Mouse (Mus musculus): Measurements from ENCODE around the gene Krtap1-3. TPM values are rescaled to one million over a fixed set of nuclear protein-coding genes. Genes with fewer than 3 reads are reported as not detected.
"Not testable (repeated sequence)": the region's sequence is repeated elsewhere in the genome, so short reads cannot be mapped to it uniquely, and the experiment has no call there.

Gene Krtap1-3
- polyA plus RNA-seq, 1 experiment from 2014 or later: not detected

DNA sequence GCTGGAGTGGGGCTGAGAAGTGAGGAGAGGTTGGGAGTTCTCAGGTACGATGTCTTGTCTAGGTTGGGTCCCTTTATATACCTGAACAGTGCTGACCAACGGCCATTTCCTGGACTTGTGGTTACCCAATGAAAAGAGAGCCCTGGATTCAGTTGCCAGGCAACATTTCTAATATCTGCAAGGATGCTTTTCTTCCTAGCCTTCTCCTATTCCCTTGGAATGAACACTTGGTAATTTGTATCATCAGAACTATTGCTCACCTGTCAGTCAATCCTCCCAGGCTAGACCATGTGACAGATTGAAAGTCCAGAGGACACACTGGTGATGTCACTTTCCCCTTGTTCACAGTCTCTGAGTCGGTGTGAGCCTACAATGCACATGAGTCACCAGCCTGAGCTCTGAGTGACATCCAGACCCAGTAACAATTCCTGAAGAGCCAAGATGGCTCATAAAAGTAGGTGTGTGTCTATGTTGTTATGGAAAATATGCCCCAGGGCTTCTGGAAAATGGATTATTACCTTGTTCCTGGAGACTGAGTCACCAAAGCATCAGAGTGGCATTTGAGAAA, 23.7 kb upstream of the Krtap1-3 start, which contains the start of gene Krtap2-4:
Gene Krtap2-4 (minus strand): TSS at position 51 of the 568 bp plus-strand sequence.
- no peaks in the 10 kb centered on the region for H3K4me1 ChIP-seq (ENCODE audit: control insufficient read depth, insufficient read depth, low read length)
- whole genome bisulfite sequencing: 76% methylated on average over 3 of the region's 3 CpGs
- H3K9ac ChIP-seq (replicated peaks; ENCODE audit: low read length): no peak within 1 kb of the TSS
- H3K36me3 ChIP-seq (replicated peaks; ENCODE audit: control insufficient read depth, insufficient read depth, low read depth, low read length): no peaks in the 10 kb centered on the region
- no peaks in the 10 kb centered on the region for H3K27me3 ChIP-seq (ENCODE audit: control insufficient read depth, insufficient read depth, low read length)
- no peak for ATAC-seq (replicated peaks; ENCODE audit: insufficient number of reproducible peaks, low FRiP score, low TSS enrichment, low read depth)
- no peak for DNase-seq (ENCODE audit: low spot score)
- no peaks in the 10 kb centered on the region for H3K9me3 ChIP-seq (replicated peaks; ENCODE audit: control insufficient read depth, low read length)
- H3K27ac ChIP-seq (replicated peaks; ENCODE audit: low read depth, low read length): no peak within 1 kb of the TSS
- H3K4me3 ChIP-seq (ENCODE audit: low read depth, low read length): no peak within 1 kb of the TSS
- no peak within 1 kb of the TSS for H3K4me2 ChIP-seq (ENCODE audit: low read depth, low read length)

DNA sequence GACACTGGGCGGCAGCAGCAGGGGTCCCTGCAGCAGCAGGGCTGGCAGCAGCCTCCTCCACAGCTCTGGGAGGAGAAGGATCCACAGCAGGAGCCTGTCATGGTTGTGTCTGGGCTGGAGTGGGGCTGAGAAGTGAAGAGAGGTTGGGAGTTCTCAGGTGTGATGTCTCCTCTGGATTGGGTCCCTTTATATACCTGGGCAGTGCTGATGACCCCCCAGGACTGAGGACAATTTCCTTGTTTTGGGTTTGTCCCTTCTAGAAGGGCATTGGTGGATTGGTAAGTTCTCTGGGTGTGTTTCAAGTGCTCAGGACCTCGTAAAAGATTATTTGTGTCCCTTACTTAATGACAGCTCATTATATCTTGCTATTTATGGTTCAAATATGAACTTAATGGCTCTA, 18.9 kb upstream of the Krtap1-3 start, which contains the start of gene Gm11937:
Gene Gm11937 (minus strand): TSS at position 101 of the 400 bp plus-strand sequence.
- not testable (repeated sequence) for ATAC-seq (replicated peaks; ENCODE audit: insufficient number of reproducible peaks, low FRiP score, low TSS enrichment, low read depth); H3K36me3 ChIP-seq (replicated peaks; ENCODE audit: control insufficient read depth, insufficient read depth, low read depth, low read length); H3K9me3 ChIP-seq (replicated peaks; ENCODE audit: control insufficient read depth, low read length); H3K4me3 ChIP-seq (ENCODE audit: low read depth, low read length); H3K4me2 ChIP-seq (ENCODE audit: low read depth, low read length); H3K27me3 ChIP-seq (ENCODE audit: control insufficient read depth, insufficient read depth, low read length); H3K27ac ChIP-seq (replicated peaks; ENCODE audit: low read depth, low read length); H3K4me1 ChIP-seq (ENCODE audit: control insufficient read depth, insufficient read depth, low read length); H3K9ac ChIP-seq (replicated peaks; ENCODE audit: low read length); DNase-seq (ENCODE audit: low spot score)
- WGBS: 71% methylated on average over 1 of the region's 2 CpGs

DNA sequence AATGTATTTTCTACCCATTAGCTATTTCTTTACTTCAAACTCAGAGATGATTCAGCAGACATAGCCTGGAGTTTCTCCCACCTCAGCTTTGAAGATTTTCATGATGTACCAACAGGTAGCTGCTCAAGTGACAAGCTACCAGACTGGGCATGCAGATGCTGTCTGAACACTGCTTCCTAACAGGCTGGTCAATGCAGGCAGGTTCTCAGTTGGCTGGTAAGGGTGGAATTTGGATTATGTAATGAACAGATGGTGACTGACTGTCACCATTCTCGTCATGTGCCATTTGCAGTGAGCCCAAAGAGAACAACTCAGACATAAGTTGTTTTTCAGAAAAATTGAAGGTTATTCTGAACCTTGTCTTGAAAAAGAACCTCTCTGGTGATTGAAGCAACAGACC, 18.0 kb upstream of the Krtap1-3 start:
- ATAC-seq (replicated peaks; ENCODE audit: insufficient number of reproducible peaks, low FRiP score, low TSS enrichment, low read depth) (no peak), DNase-seq (ENCODE audit: low spot score) (no peak)
- no peaks in the 10 kb centered on the region for H3K9me3 ChIP-seq (replicated peaks; ENCODE audit: control insufficient read depth, low read length)
- H3K27me3 ChIP-seq (ENCODE audit: control insufficient read depth, insufficient read depth, low read length): no peaks in the 10 kb centered on the region
- H3K4me2 ChIP-seq (ENCODE audit: low read depth, low read length): no peak overlapping the region
- H3K27ac ChIP-seq (replicated peaks; ENCODE audit: low read depth, low read length): no peak overlapping the region
- H3K4me3 ChIP-seq (ENCODE audit: low read depth, low read length): no peak overlapping the region
- H3K9ac ChIP-seq (replicated peaks; ENCODE audit: low read length): no peak overlapping the region
- no peaks in the 10 kb centered on the region for H3K36me3 ChIP-seq (replicated peaks; ENCODE audit: control insufficient read depth, insufficient read depth, low read depth, low read length)
- H3K4me1 ChIP-seq (ENCODE audit: control insufficient read depth, insufficient read depth, low read length): no peaks in the 10 kb centered on the region
- WGBS: 75% methylated on average over 1 of the region's 1 CpGs

DNA sequence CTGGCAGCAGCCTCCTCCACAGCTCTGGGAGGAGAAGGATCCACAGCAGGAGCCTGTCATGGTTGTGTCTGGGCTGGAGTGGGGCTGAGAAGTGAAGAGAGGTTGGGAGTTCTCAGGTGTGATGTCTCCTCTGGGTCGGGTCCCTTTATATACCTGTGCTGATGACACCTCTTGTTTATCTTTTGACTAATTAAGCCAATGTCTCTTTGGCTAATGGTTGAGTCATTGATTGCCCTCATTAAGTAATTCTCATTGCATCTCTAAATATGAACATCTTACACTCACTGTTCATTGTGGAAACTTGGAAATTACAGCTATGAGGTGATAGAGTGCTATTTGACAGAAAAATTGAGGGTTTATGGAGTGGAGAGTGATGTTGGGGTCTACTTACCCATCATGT, 12.1 kb upstream of the Krtap1-3 start, which contains the start of gene Gm11938:
Gene Gm11938 (minus strand): TSS at position 101 of the 400 bp plus-strand sequence.
- not testable (repeated sequence) for H3K27me3 ChIP-seq (ENCODE audit: control insufficient read depth, insufficient read depth, low read length); H3K9me3 ChIP-seq (replicated peaks; ENCODE audit: control insufficient read depth, low read length); H3K4me3 ChIP-seq (ENCODE audit: low read depth, low read length); DNase-seq (ENCODE audit: low spot score); ATAC-seq (replicated peaks; ENCODE audit: insufficient number of reproducible peaks, low FRiP score, low TSS enrichment, low read depth); H3K27ac ChIP-seq (replicated peaks; ENCODE audit: low read depth, low read length); H3K4me2 ChIP-seq (ENCODE audit: low read depth, low read length); H3K9ac ChIP-seq (replicated peaks; ENCODE audit: low read length); H3K36me3 ChIP-seq (replicated peaks; ENCODE audit: control insufficient read depth, insufficient read depth, low read depth, low read length); H3K4me1 ChIP-seq (ENCODE audit: control insufficient read depth, insufficient read depth, low read length)
- WGBS: 56% methylated on average over 1 of the region's 1 CpGs

DNA sequence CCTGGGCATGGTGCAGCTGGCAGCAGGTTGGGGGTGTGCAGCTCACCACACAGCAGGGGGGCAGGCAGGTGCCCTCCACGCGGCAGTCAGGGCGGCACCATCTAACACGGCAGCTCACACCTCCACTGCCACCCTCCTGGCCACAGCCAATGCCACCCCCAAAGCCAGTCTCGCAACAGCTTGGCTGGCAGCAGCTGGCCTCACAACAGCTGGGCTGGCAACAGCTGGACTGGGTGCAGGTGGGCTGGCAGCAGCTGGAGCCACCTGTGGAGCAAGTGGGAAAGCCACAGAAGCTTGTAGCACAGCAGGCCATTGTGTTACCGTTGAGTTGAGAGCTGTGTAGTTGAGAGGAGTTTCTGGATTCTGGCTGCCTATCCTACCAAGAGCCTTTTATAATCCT, 6.6 kb upstream of the Krtap1-3 start, which contains the start of gene Krtap9-3:
Gene Krtap9-3 (minus strand): TSS at position 364 of the 400 bp plus-strand sequence.
- H3K4me3 ChIP-seq (ENCODE audit: low read depth, low read length); H3K9ac ChIP-seq (replicated peaks; ENCODE audit: low read length); DNase-seq (ENCODE audit: low spot score); H3K4me2 ChIP-seq (ENCODE audit: low read depth, low read length); H3K27ac ChIP-seq (replicated peaks; ENCODE audit: low read depth, low read length); ATAC-seq (replicated peaks; ENCODE audit: insufficient number of reproducible peaks, low FRiP score, low TSS enrichment, low read depth); H3K4me1 ChIP-seq (ENCODE audit: control insufficient read depth, insufficient read depth, low read length); H3K27me3 ChIP-seq (ENCODE audit: control insufficient read depth, insufficient read depth, low read length); H3K9me3 ChIP-seq (replicated peaks; ENCODE audit: control insufficient read depth, low read length); H3K36me3 ChIP-seq (replicated peaks; ENCODE audit: control insufficient read depth, insufficient read depth, low read depth, low read length): not testable (repeated sequence)
- 92% methylated on average over 4 of the region's 6 CpGs for WGBS

DNA sequence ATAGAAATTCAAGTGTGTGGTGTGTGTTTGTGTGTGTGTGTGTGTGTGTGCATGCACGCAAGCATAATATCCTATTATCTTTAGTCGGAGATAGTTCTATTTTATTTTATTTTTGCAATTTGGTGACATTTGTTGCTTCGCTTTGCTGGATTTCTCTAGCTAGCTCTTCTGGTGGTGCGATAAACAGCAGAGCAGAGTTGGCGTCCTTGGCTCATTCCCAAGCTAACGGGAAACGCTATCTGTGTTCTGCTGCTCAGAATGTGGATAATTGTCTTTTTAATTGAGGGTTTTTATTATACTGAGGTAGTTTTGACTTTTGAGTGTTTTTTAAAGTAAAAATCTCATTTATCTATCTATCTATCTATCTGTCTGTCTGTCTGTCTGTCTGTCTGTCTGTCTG, 6.0 kb downstream of the Krtap1-3 start:
- ATAC-seq (replicated peaks; ENCODE audit: insufficient number of reproducible peaks, low FRiP score, low TSS enrichment, low read depth): no peak
- Histone ChIP-seq H3K27me3 (ENCODE audit: control insufficient read depth, insufficient read depth, low read length) (no peaks in the 10 kb centered on the region), H3K4me3 (ENCODE audit: low read depth, low read length) (no peak overlapping the region), H3K9me3 (replicated peaks; ENCODE audit: control insufficient read depth, low read length) (no peaks in the 10 kb centered on the region), H3K27ac (replicated peaks; ENCODE audit: low read depth, low read length) (no peak overlapping the region), H3K9ac (replicated peaks; ENCODE audit: low read length) (no peak overlapping the region), H3K36me3 (replicated peaks; ENCODE audit: control insufficient read depth, insufficient read depth, low read depth, low read length) (no peaks in the 10 kb centered on the region), H3K4me2 (ENCODE audit: low read depth, low read length) (no peak overlapping the region), H3K4me1 (ENCODE audit: control insufficient read depth, insufficient read depth, low read length) (no peaks in the 10 kb centered on the region)
- 94% methylated on average over 7 of the region's 7 CpGs for WGBS
- no peak for DNase-seq (ENCODE audit: low spot score)

DNA sequence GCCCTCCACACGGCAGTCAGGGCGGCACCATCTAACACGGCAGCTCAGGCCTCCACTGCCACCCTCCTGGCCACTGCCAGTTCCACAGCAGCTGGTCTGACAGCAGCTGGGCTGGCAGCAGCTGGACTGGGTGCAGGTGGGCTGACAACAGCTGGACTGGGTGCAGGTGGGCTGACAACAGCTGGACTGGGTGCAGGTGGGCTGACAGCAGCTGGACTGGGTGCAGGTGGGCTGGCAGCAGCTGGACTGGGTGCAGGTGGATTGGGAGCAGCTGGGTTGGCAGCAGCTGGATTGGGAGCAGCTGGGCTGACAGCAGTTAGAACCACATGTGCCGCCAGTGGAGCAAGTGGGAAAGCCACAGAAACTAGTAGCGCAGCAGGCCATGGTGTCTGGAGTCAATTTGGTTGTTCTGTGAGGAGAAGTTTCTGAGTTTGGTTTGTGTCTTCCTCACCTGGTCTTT, 7.9 kb downstream of the Krtap1-3 start, which contains the start of gene Krtap1-4:
Gene Krtap1-4 (minus strand): TSS at position 410 of the 460 bp plus-strand sequence.
- Histone ChIP-seq H3K4me2 (ENCODE audit: low read depth, low read length) (no peak within 1 kb of the TSS), H3K4me1 (ENCODE audit: control insufficient read depth, insufficient read depth, low read length) (no peaks in the 10 kb centered on the region), H3K27me3 (ENCODE audit: control insufficient read depth, insufficient read depth, low read length) (no peaks in the 10 kb centered on the region), H3K27ac (replicated peaks; ENCODE audit: low read depth, low read length) (no peak within 1 kb of the TSS), H3K9ac (replicated peaks; ENCODE audit: low read length) (no peak within 1 kb of the TSS), H3K4me3 (ENCODE audit: low read depth, low read length) (no peak within 1 kb of the TSS), H3K9me3 (replicated peaks; ENCODE audit: control insufficient read depth, low read length) (no peaks in the 10 kb centered on the region), H3K36me3 (replicated peaks; ENCODE audit: control insufficient read depth, insufficient read depth, low read depth, low read length) (no peaks in the 10 kb centered on the region)
- DNase-seq (ENCODE audit: low spot score): no peak
- ATAC-seq (replicated peaks; ENCODE audit: insufficient number of reproducible peaks, low FRiP score, low TSS enrichment, low read depth): no peak
- 73% methylated on average over 5 of the region's 5 CpGs for WGBS

DNA sequence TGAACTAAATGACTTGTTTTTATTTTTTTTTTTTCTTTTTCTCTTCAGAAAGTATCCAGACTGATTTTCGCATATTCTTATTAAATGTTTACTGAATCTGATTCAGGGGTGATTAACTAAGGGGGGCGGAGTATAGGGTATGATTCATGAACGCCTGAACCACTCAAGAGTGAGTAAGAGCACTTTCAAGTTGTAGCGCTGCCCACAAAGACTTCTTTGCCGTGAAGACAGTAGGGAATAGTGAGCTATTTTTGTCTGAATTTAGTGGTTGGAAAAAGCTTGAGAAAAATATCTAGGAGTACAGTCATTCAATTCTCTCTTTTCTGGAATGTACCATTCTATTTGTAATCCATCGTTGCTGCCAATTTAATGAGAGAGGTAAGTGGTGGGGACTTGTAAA, 9.6 kb downstream of the Krtap1-3 start:
- WGBS: 82% methylated on average over 6 of the region's 6 CpGs
- Histone ChIP-seq H3K27ac (replicated peaks; ENCODE audit: low read depth, low read length) (no peak overlapping the region), H3K4me3 (ENCODE audit: low read depth, low read length) (no peak overlapping the region), H3K4me2 (ENCODE audit: low read depth, low read length) (no peak overlapping the region), H3K9ac (replicated peaks; ENCODE audit: low read length) (no peak overlapping the region), H3K9me3 (replicated peaks; ENCODE audit: control insufficient read depth, low read length) (no peaks in the 10 kb centered on the region), H3K27me3 (ENCODE audit: control insufficient read depth, insufficient read depth, low read length) (no peaks in the 10 kb centered on the region), H3K4me1 (ENCODE audit: control insufficient read depth, insufficient read depth, low read length) (no peaks in the 10 kb centered on the region), H3K36me3 (replicated peaks; ENCODE audit: control insufficient read depth, insufficient read depth, low read depth, low read length) (no peaks in the 10 kb centered on the region)
- ATAC-seq (replicated peaks; ENCODE audit: insufficient number of reproducible peaks, low FRiP score, low TSS enrichment, low read depth) (no peak), DNase-seq (ENCODE audit: low spot score) (no peak)

Data from embryonic facial prominence, embryonic 11.5 days (tissue).